Mouse (Mus musculus): ENCODE data around the gene Habp2. TPM values are rescaled to one million over a fixed set of nuclear protein-coding genes. Genes with fewer than 3 reads are reported as not detected.

Habp2 gene
- polyA plus RNA-seq, 1 experiment from 2014 or later: 12.7 TPM

GRCm38 (mm10) chr19:56289642-56290041 is 2.7 kb downstream of the Habp2 start:
- WGBS: 83% methylated on average over 8 of the region's 8 CpGs
- H3K27ac ChIP-seq (ENCODE audit: low read length): no peak overlapping the region
- no peaks in the 10 kb centered on the region for H3K27me3 ChIP-seq (replicated peaks; ENCODE audit: control insufficient read depth, insufficient read depth, low read length)
- no peak overlapping the region for H3K9ac ChIP-seq (ENCODE audit: low read depth, low read length)
- no peak overlapping the region for H3K4me2 ChIP-seq (ENCODE audit: low read depth, low read length)
- no peaks in the 10 kb centered on the region for H3K9me3 ChIP-seq (ENCODE audit: control insufficient read depth, low read length)
- H3K36me3 ChIP-seq (ENCODE audit: control insufficient read depth, insufficient read depth, low read length): no peaks in the 10 kb centered on the region
- no peak for ATAC-seq
- H3K4me1 ChIP-seq (ENCODE audit: control insufficient read depth, insufficient read depth, low read length): peaks cover 13% of the 10 kb centered on the region
- no peak overlapping the region for H3K4me3 ChIP-seq (ENCODE audit: low read length)

GRCm38 (mm10) chr19:56291898-56292297 is 5.0 kb downstream of the Habp2 start:
- Histone ChIP-seq H3K36me3 (ENCODE audit: control insufficient read depth, insufficient read depth, low read length) (no peaks in the 10 kb centered on the region), H3K27ac (ENCODE audit: low read length) (no peak overlapping the region), H3K4me2 (ENCODE audit: low read depth, low read length) (no peak overlapping the region), H3K9me3 (ENCODE audit: control insufficient read depth, low read length) (no peaks in the 10 kb centered on the region), H3K4me3 (ENCODE audit: low read length) (no peak overlapping the region), H3K4me1 (ENCODE audit: control insufficient read depth, insufficient read depth, low read length) (peaks cover 17% of the 10 kb centered on the region), H3K27me3 (replicated peaks; ENCODE audit: control insufficient read depth, insufficient read depth, low read length) (no peaks in the 10 kb centered on the region), H3K9ac (ENCODE audit: low read depth, low read length) (no peak overlapping the region)
- WGBS: 34% methylated on average over 6 of the region's 6 CpGs
- peak; percentile 34; the same call in 1 of the 2 replicates for ATAC-seq

GRCm38 (mm10) chr19:56292335-56292734 is 5.4 kb downstream of the Habp2 start:
- WGBS: 72% methylated on average over 9 of the region's 9 CpGs

GRCm38 (mm10) chr19:56294654-56295399 is 7.9 kb downstream of the Habp2 start:
- H3K36me3 ChIP-seq (ENCODE audit: control insufficient read depth, insufficient read depth, low read length): no peaks in the 10 kb centered on the region
- 43% methylated on average over 7 of the region's 7 CpGs for WGBS
- no peak overlapping the region for H3K27ac ChIP-seq (ENCODE audit: low read length)
- H3K9me3 ChIP-seq (ENCODE audit: control insufficient read depth, low read length): no peaks in the 10 kb centered on the region
- H3K4me3 ChIP-seq (ENCODE audit: low read length): no peak overlapping the region
- peak overlapping the region; percentile 26; the same call in 1 of the 2 replicates for H3K9ac ChIP-seq (ENCODE audit: low read depth, low read length)
- H3K4me2 ChIP-seq (ENCODE audit: low read depth, low read length): no peak overlapping the region
- H3K27me3 ChIP-seq (replicated peaks; ENCODE audit: control insufficient read depth, insufficient read depth, low read length): no peaks in the 10 kb centered on the region
- H3K4me1 ChIP-seq (ENCODE audit: control insufficient read depth, insufficient read depth, low read length): peaks cover 17% of the 10 kb centered on the region
- ATAC-seq: peak; percentile 77

More at GRCm38 (mm10) chr19:56292335-56292734, 5.4 kb downstream of the Habp2 start:
- no peaks in the 10 kb centered on the region for H3K27me3 ChIP-seq (replicated peaks; ENCODE audit: control insufficient read depth, insufficient read depth, low read length)
- H3K4me3 ChIP-seq (ENCODE audit: low read length): no peak overlapping the region
- H3K36me3 ChIP-seq (ENCODE audit: control insufficient read depth, insufficient read depth, low read length): no peaks in the 10 kb centered on the region
- no peaks in the 10 kb centered on the region for H3K9me3 ChIP-seq (ENCODE audit: control insufficient read depth, low read length)
- no peak overlapping the region for H3K27ac ChIP-seq (ENCODE audit: low read length)
- H3K9ac ChIP-seq (ENCODE audit: low read depth, low read length): no peak overlapping the region
- H3K4me2 ChIP-seq (ENCODE audit: low read depth, low read length): no peak overlapping the region
- peak; percentile 12; the same call in 1 of the 2 replicates for ATAC-seq
- H3K4me1 ChIP-seq (ENCODE audit: control insufficient read depth, insufficient read depth, low read length): peaks cover 17% of the 10 kb centered on the region

- ATAC-seq: no peak
- H3K9ac ChIP-seq (ENCODE audit: low read depth, low read length): no peak overlapping the region
- H3K27ac ChIP-seq (ENCODE audit: low read length): no peak overlapping the region
- H3K4me3 ChIP-seq (ENCODE audit: low read length): no peak overlapping the region
- H3K9me3 ChIP-seq (ENCODE audit: control insufficient read depth, low read length): no peaks in the 10 kb centered on the region
- H3K4me1 ChIP-seq (ENCODE audit: control insufficient read depth, insufficient read depth, low read length): peaks cover 11% of the 10 kb centered on the region
- no peaks in the 10 kb centered on the region for H3K27me3 ChIP-seq (replicated peaks; ENCODE audit: control insufficient read depth, insufficient read depth, low read length)
- H3K36me3 ChIP-seq (ENCODE audit: control insufficient read depth, insufficient read depth, low read length): no peaks in the 10 kb centered on the region
- WGBS: 77% methylated on average over 9 of the region's 9 CpGs
- H3K4me2 ChIP-seq (ENCODE audit: low read depth, low read length): no peak overlapping the region
Observed at GRCm38 (mm10) chr19:56296668-56297067, 9.7 kb downstream of the Habp2 start.

GRCm38 (mm10) chr19:56297264-56297663 is 10.3 kb downstream of the Habp2 start:
- no peaks in the 10 kb centered on the region for H3K27me3 ChIP-seq (replicated peaks; ENCODE audit: control insufficient read depth, insufficient read depth, low read length)
- no peak overlapping the region for H3K9ac ChIP-seq (ENCODE audit: low read depth, low read length)
- no peak for ATAC-seq
- H3K4me1 ChIP-seq (ENCODE audit: control insufficient read depth, insufficient read depth, low read length): peaks cover 7% of the 10 kb centered on the region
- no peaks in the 10 kb centered on the region for H3K36me3 ChIP-seq (ENCODE audit: control insufficient read depth, insufficient read depth, low read length)
- 61% methylated on average over 3 of the region's 3 CpGs for WGBS
- H3K4me2 ChIP-seq (ENCODE audit: low read depth, low read length): no peak overlapping the region
- no peak overlapping the region for H3K4me3 ChIP-seq (ENCODE audit: low read length)
- H3K9me3 ChIP-seq (ENCODE audit: control insufficient read depth, low read length): no peaks in the 10 kb centered on the region
- no peak overlapping the region for H3K27ac ChIP-seq (ENCODE audit: low read length)

- no peak for ATAC-seq
- Histone ChIP-seq H3K36me3 (ENCODE audit: control insufficient read depth, insufficient read depth, low read length) (no peaks in the 10 kb centered on the region), H3K9me3 (ENCODE audit: control insufficient read depth, low read length) (no peaks in the 10 kb centered on the region), H3K9ac (ENCODE audit: low read depth, low read length) (no peak overlapping the region), H3K4me3 (ENCODE audit: low read length) (no peak overlapping the region), H3K4me1 (ENCODE audit: control insufficient read depth, insufficient read depth, low read length) (no peaks in the 10 kb centered on the region), H3K27me3 (replicated peaks; ENCODE audit: control insufficient read depth, insufficient read depth, low read length) (no peaks in the 10 kb centered on the region), H3K4me2 (ENCODE audit: low read depth, low read length) (no peak overlapping the region), H3K27ac (ENCODE audit: low read length) (no peak overlapping the region)
- WGBS: 62% methylated on average over 11 of the region's 11 CpGs
Observed at GRCm38 (mm10) chr19:56300835-56301234, 13.9 kb downstream of the Habp2 start.

- WGBS: 83% methylated on average over 3 of the region's 3 CpGs
- Histone ChIP-seq H3K4me3 (ENCODE audit: low read length) (no peak overlapping the region), H3K4me1 (ENCODE audit: control insufficient read depth, insufficient read depth, low read length) (no peaks in the 10 kb centered on the region), H3K27ac (ENCODE audit: low read length) (no peak overlapping the region), H3K9me3 (ENCODE audit: control insufficient read depth, low read length) (no peaks in the 10 kb centered on the region), H3K36me3 (ENCODE audit: control insufficient read depth, insufficient read depth, low read length) (no peaks in the 10 kb centered on the region), H3K27me3 (replicated peaks; ENCODE audit: control insufficient read depth, insufficient read depth, low read length) (no peaks in the 10 kb centered on the region), H3K9ac (ENCODE audit: low read depth, low read length) (no peak overlapping the region), H3K4me2 (ENCODE audit: low read depth, low read length) (no peak overlapping the region)
- ATAC-seq: no peak
Observed at GRCm38 (mm10) chr19:56316531-56316930, 29.6 kb downstream of the Habp2 start.

- Histone ChIP-seq H3K9ac (ENCODE audit: low read depth, low read length) (no peak overlapping the region), H3K27ac (ENCODE audit: low read length) (no peak overlapping the region), H3K36me3 (ENCODE audit: control insufficient read depth, insufficient read depth, low read length) (no peaks in the 10 kb centered on the region), H3K4me2 (ENCODE audit: low read depth, low read length) (no peak overlapping the region), H3K9me3 (ENCODE audit: control insufficient read depth, low read length) (no peaks in the 10 kb centered on the region), H3K27me3 (replicated peaks; ENCODE audit: control insufficient read depth, insufficient read depth, low read length) (no peaks in the 10 kb centered on the region), H3K4me1 (ENCODE audit: control insufficient read depth, insufficient read depth, low read length) (no peaks in the 10 kb centered on the region), H3K4me3 (ENCODE audit: low read length) (no peak overlapping the region)
- ATAC-seq: no peak
- 86% methylated on average over 7 of the region's 7 CpGs for WGBS
Observed at GRCm38 (mm10) chr19:56319219-56319618, 32.3 kb downstream of the Habp2 start.

GRCm38 (mm10) chr19:56319629-56320028 is 32.7 kb downstream of the Habp2 start:
- ATAC-seq: no peak

More at GRCm38 (mm10) chr19:56319629-56320028, 32.7 kb downstream of the Habp2 start:
- Histone ChIP-seq H3K27ac (ENCODE audit: low read length) (no peak overlapping the region), H3K27me3 (replicated peaks; ENCODE audit: control insufficient read depth, insufficient read depth, low read length) (no peaks in the 10 kb centered on the region), H3K4me2 (ENCODE audit: low read depth, low read length) (no peak overlapping the region), H3K4me3 (ENCODE audit: low read length) (no peak overlapping the region), H3K36me3 (ENCODE audit: control insufficient read depth, insufficient read depth, low read length) (no peaks in the 10 kb centered on the region), H3K4me1 (ENCODE audit: control insufficient read depth, insufficient read depth, low read length) (no peaks in the 10 kb centered on the region), H3K9ac (ENCODE audit: low read depth, low read length) (no peak overlapping the region), H3K9me3 (ENCODE audit: control insufficient read depth, low read length) (no peaks in the 10 kb centered on the region)
- 91% methylated on average over 6 of the region's 6 CpGs for WGBS
